Mouse (Mus musculus): ENCODE results near the gene Snrk.

- TF ChIP-seq CTCF (conservative IDR thresholded peaks at IDR 0.05; ENCODE audit: insufficient read depth, insufficient read length, low read depth, low read length): no peak
- no peak for TF ChIP-seq POLR2A (IDR thresholded peaks at IDR 0.05; ENCODE audit: low read depth, low read length)
These were observed 20.1 kb upstream of the Snrk start for GRCm38 (mm10) chr9:122096822-122097511.

Measured in kidney, adult 2 months (tissue).